Mouse (Mus musculus) heart, adult 2 months (tissue): ENCODE results near the gene Mpst. TPM values are rescaled to one million over a fixed set of nuclear protein-coding genes. Genes with fewer than 3 reads are reported as not detected.

Source experiments
- DNase-seq, 2 experiments: peaks; one replicate each; pipeline ENCODE4 v3.0.0; 2021
- H3K27ac ChIP-seq: fragments of 200-600 bp; 2 replicates; pipeline ENCODE4 v1.8.1; 2022
- H3K27me3 ChIP-seq: fragments of 200-500 bp; 2 replicates; pipeline ENCODE4 v1.6.1; 2012; ENCODE audit warnings: mild to moderate bottlenecking, low read length, inconsistent platforms, mixed read lengths; ENCODE audit not compliant: control insufficient read depth, insufficient read depth
- H3K36me3 ChIP-seq: fragments of 200-500 bp; 2 replicates; pipeline ENCODE4 v1.6.1; 2012; ENCODE audit warnings: low read length, inconsistent platforms; ENCODE audit not compliant: control insufficient read depth, insufficient read depth
- H3K4me1 ChIP-seq: fragments of 200-500 bp; 2 replicates; pipeline ENCODE4 v1.6.1; 2011; ENCODE audit warnings: low read length; ENCODE audit not compliant: control insufficient read depth, insufficient read depth
- H3K4me3 ChIP-seq: fragments of 200-600 bp; 2 replicates; pipeline ENCODE4 v1.8.1; 2022
- H3K79me2 ChIP-seq: fragments of 200-500 bp; replicated peaks from 2 replicates; pipeline ENCODE4 v1.6.1; 2012; ENCODE audit warnings: mild to moderate bottlenecking, inconsistent platforms, low read length, moderate library complexity, mixed read lengths; ENCODE audit not compliant: control insufficient read depth, insufficient read depth
- H3K9ac ChIP-seq: fragments of 200-500 bp; 2 replicates; pipeline ENCODE4 v1.6.1; 2012; ENCODE audit warnings: low read depth, mild to moderate bottlenecking, control low read depth, inconsistent platforms, low read length, mixed read lengths
- CTCF ChIP-seq: fragments of 200-600 bp; IDR thresholded peaks from 2 replicates; pipeline ENCODE4 v1.8.1; 2022; ENCODE audit warnings: antibody characterized with exemption, mild to moderate bottlenecking, moderate library complexity
- EP300 ChIP-seq: fragments of 200-500 bp; IDR thresholded peaks from 2 replicates; pipeline ENCODE4 v1.6.1; 2011; ENCODE audit warnings: low read depth, low read length, control low read depth; ENCODE audit not compliant: insufficient read depth
- POLR2A ChIP-seq: fragments of 200-500 bp; IDR thresholded peaks from 2 replicates; pipeline ENCODE4 v1.6.1; 2011; ENCODE audit warnings: mild to moderate bottlenecking, low read depth, low read length, control low read depth; ENCODE audit not compliant: insufficient read depth
- WGBS: fragments of 180-500 bp; shearing (Covaris S2); methylation state at CpG from one replicate; pipeline ENCODE4 v1.1.7; 2018; 5-methylcytosine and 5-hydroxymethylcytosine counted together
- intact Hi-C: fragments of 180-260 bp; cut with DNase I; formaldehyde crosslinking; loops from one replicate; pipeline ENCODE4 v1.15.1; 2025
- polyA plus RNA-seq: library from polyadenylated mRNA; depleted of rRNA; stranded (reverse); fragments of >200 nt; gene quantifications from 2 replicates; pipeline ENCODE4 v1.2.3, GENCODE M21; 2012
- total RNA-seq, 2 experiments: library from RNA; stranded (reverse); gene quantifications; 2 replicates each; pipeline ENCODE4 v1.2.3; 2021

Gene Mpst
- total and polyA plus RNA-seq, 3 experiments: 37.5 to 79.5 (median 45.9) TPM

DNA sequence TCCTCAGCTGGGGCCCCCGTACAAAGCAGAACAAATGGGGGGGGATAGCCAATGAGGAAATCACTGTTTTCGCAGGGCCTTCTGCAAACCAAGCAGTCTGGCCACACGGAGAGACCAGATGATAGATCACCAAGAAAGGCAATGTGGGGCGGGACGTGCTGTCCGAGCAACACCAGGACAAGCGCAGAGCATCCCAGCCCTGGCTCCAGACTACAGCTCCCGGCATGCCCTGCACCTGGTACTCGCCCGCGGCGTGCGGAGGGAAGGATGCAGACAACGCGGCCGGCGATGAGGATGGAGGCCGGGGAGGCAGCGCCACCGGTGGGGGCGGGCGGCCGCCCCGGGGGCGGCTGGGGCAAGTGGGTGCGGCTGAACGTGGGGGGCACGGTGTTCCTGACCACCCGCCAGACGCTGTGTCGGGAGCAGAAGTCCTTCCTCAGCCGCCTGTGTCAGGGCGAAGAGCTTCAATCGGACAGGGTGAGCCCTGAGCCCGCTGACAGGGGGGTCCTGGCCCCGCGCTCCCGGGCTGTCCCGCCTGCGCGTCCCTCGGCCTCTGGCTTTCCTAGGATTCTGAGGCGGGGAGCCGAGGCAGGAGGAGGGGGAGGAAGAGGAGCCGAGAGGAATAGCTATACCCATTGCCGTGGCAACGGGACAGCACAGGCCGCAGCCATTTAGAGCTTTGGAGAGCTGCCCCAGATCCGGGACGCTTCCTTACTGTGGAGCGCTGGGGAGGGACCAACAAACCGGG, 22.3 kb downstream of the Mpst start, which contains the start of gene Kctd17:
TSS of gene Kctd17 (plus strand) at position 174 of the 748 bp plus-strand sequence.
- TF ChIP-seq EP300 (no peak), POLR2A (0 out of 2 replicates have a peak, but pooled peaks have one; percentile 43)
- Histone ChIP-seq H3K27ac (peak within 1 kb of the TSS; percentile 77), H3K36me3 (no peaks in the 10 kb centered on the region), H3K4me3 (peak within 1 kb of the TSS; percentile 75), H3K4me1 (peaks cover 2% of the 10 kb centered on the region; the same call in 1 of the 2 replicates), H3K79me2 (no peaks in the 10 kb centered on the region), H3K27me3 (no peaks in the 10 kb centered on the region), H3K9ac (peak within 1 kb of the TSS; percentile 72)
- intact Hi-C loops: loop anchor here (2.0 kb wide), 1 partner anchor 22 kb away; the partner anchor contains the start of gene Mpst
- 2% methylated on average over 52 of the region's 52 CpGs for WGBS
- DNase-seq: peak; percentile 82

DNA sequence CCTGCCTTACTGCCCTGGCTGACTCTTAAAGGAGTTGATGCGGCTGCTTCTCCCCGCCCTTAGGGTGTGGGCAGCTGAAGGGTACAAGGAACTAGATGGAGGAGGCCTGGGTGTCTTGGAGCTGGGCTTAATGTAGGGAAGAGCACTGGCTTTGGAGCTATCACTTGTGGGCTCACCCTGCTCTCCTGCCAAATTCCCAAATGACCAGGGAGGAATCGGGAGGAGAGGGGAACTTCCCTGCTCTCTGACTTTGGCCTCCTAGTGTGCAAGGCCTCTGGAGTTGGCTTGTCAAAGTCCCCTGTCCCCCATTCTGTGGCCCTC, 22.9 kb downstream of the Mpst start:
- peak overlapping the region; percentile 72 for H3K9ac ChIP-seq
- no peaks in the 10 kb centered on the region for H3K36me3 ChIP-seq
- intact Hi-C loops: loop anchor here (2.0 kb wide), 1 partner anchor 22 kb away; the partner anchor contains the start of gene Mpst
- peak overlapping the region; percentile 75 for H3K4me3 ChIP-seq
- 25% methylated on average over 3 of the region's 3 CpGs for WGBS
- no peak for DNase-seq
- no peaks in the 10 kb centered on the region for H3K27me3 ChIP-seq
- no peaks in the 10 kb centered on the region for H3K79me2 ChIP-seq
- no peak for TF ChIP-seq EP300
- TF ChIP-seq POLR2A: 0 out of 2 replicates have a peak, but pooled peaks have one; percentile 20
- peak overlapping the region; percentile 77 for H3K27ac ChIP-seq
- peaks cover 2% of the 10 kb centered on the region; the same call in 1 of the 2 replicates for H3K4me1 ChIP-seq

DNA sequence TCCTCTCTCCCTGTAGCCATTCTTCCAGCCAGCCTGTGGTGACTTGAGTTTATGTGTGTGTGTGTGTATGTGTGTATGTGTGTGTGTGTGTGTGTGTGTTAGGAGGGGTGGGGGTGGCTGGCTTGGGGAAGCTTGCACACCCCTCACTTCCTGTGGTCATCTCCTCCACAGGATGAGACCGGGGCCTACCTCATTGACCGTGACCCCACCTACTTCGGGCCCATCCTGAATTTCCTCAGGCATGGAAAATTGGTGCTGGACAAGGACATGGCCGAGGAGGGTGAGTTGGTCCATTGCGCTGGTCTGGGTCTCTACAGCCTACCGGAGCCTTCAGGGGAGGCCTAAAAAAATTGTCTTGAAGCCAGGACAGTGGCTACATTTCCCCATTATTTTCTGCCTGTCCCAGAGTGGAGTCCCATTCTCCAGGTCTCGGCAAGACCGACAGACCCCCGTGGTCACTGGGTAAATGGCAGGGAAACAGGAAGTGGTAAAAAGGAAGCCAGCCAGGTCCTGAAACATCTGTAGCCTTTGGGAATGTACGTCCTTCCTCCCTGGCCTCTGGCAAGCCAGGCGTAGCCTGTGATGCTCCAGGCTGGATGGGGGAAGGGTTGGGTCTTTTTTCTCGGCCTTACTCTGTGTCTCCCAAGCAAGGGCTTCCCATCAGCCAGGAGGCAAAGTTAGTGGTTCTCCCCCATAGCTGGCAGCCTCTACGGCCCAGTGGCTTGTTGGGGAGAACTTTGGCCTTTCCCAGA, 23.8 kb downstream of the Mpst start:
- H3K4me3 ChIP-seq: peak overlapping the region; percentile 75; the same call in 1 of the 2 replicates
- H3K79me2 ChIP-seq: no peaks in the 10 kb centered on the region
- intact Hi-C loops: loop anchor here (2.0 kb wide), 1 partner anchor 23 kb away; the partner anchor contains the start of gene Mpst
- no peak overlapping the region for H3K9ac ChIP-seq
- peaks cover 2% of the 10 kb centered on the region; the same call in 1 of the 2 replicates for H3K4me1 ChIP-seq
- 0 out of 2 replicates have a peak, but pooled peaks have one; percentile 29 for TF ChIP-seq POLR2A
- no peak for TF ChIP-seq CTCF
- TF ChIP-seq EP300: 0 out of 2 replicates have a peak, but pooled peaks have one; percentile 29
- no peaks in the 10 kb centered on the region for H3K27me3 ChIP-seq
- H3K36me3 ChIP-seq: no peaks in the 10 kb centered on the region
- peak; percentile 49 to 55 for DNase-seq
- peak overlapping the region; percentile 77 for H3K27ac ChIP-seq
- 40% methylated on average over 13 of the region's 13 CpGs for WGBS

- H3K9ac ChIP-seq: no peak overlapping the region
- no peak overlapping the region for H3K4me3 ChIP-seq
These were observed 24.7 kb downstream of the Mpst start for GRCm38 (mm10) chr15:78430874-78431273.

GRCm38 (mm10) chr15:78431541-78432121, 25.4 kb downstream of the Mpst start:
- TF ChIP-seq CTCF (no peak), EP300 (no peak), POLR2A (no peak)
- WGBS: 68% methylated on average over 7 of the region's 7 CpGs

More at GRCm38 (mm10) chr15:78430874-78431273, 24.7 kb downstream of the Mpst start:
- no peak for DNase-seq
- TF ChIP-seq CTCF (no peak), POLR2A (no peak), EP300 (no peak)
- Histone ChIP-seq H3K27ac (peak overlapping the region; percentile 76), H3K27me3 (no peaks in the 10 kb centered on the region), H3K36me3 (no peaks in the 10 kb centered on the region), H3K79me2 (no peaks in the 10 kb centered on the region), H3K4me1 (peaks cover 2% of the 10 kb centered on the region; the same call in 1 of the 2 replicates)
- intact Hi-C loops: no loop called here
- WGBS: 67% methylated on average over 10 of the region's 10 CpGs

More at GRCm38 (mm10) chr15:78431541-78432121, 25.4 kb downstream of the Mpst start:
- intact Hi-C loops: no loop called here
- Histone ChIP-seq H3K4me1 (peaks cover 4% of the 10 kb centered on the region; the same call in 1 of the 2 replicates), H3K4me3 (no peak overlapping the region), H3K27ac (no peak overlapping the region; the same call in 1 of the 2 replicates), H3K27me3 (no peaks in the 10 kb centered on the region), H3K36me3 (no peaks in the 10 kb centered on the region), H3K79me2 (no peaks in the 10 kb centered on the region), H3K9ac (no peak overlapping the region)
- DNase-seq: no peak
